Mouse (Mus musculus) splenic B cell, adult 2 months (primary cell): ENCODE data around the gene Olfr444.

ENCODE experiments used
- DNase-seq: peaks from one replicate; pipeline ENCODE4 v3.0.0-alpha.2; 2011; ENCODE audit warnings: low read depth, low spot score
- H3K27me3 ChIP-seq: 2 replicates; pipeline ENCODE4 v1.6.1; 2012; ENCODE audit warnings: mild to moderate bottlenecking, low read length, moderate library complexity, mixed read lengths; ENCODE audit not compliant: control insufficient read depth, poor library complexity, insufficient read depth, severe bottlenecking
- H3K36me3 ChIP-seq: 2 replicates; pipeline ENCODE4 v1.6.1; 2012; ENCODE audit warnings: mild to moderate bottlenecking, low read length, moderate library complexity, mixed read lengths; ENCODE audit not compliant: control insufficient read depth, poor library complexity, insufficient read depth, severe bottlenecking

The Olfr444 gene

DNA sequence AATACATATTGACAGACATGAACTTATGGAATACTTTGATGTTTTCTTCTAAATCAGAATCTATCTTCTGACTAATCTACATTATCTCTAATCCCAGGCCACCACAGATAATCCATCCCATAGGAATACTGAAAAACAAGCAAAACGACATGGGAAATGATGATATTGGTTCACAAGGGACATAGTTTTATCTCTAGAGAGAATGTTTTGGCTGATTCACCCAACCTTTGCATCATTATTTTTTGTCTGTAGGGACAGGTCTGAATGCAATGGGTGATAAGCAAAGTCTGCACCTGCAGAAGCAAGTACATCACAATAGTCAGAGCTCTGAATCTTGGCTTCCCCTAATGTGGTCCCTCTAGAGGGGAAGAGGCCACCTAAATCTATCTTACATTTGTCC, at the start of gene Olfr444:
Gene Olfr444, plus strand, starts transcription at position 301 of the 400 bp plus-strand sequence.
- Histone ChIP-seq H3K36me3 (no peaks in the 10 kb centered on the region), H3K27me3 (no peaks in the 10 kb centered on the region)
- DNase-seq = no peak

DNA sequence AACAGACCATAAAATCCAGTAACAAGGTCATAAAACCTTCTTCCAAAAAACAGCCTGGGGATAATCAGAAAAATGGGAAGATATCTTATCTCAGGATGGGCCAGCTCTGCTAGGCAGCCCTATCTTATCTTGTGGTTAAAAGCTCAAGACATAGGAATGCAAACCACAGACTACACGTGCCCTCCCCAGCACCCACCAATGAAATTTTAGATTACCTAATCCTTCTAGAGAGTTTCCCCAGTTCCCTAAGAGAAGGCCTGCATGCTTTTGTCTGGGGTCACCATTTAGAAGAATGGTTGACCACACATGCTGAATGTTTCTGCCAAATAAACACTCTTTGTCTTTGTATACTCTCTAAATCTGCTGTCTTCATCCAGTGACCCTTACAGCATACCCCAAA, 48.5 kb upstream of the Olfr444 start:
- no peaks in the 10 kb centered on the region for H3K27me3 ChIP-seq
- H3K36me3 ChIP-seq = no peaks in the 10 kb centered on the region
- no peak for DNase-seq

DNA sequence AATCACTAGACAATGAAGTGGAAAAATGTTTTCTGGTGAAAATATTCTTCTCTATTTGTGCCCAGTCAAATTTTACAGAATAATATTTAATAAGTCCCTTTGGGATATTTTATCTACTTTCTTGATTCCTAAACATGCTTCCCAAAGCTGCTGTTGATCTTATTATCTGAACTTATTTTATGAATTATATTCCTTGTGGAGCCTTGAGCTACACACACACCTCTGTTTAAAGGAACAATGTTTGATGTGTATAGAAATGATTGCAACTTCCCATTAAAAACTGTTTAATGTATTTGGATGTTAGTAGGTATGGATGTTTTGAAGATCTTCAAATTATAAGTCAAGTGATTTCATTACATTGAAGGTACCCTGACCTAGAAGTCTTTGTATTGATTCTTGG, 40.3 kb upstream of the Olfr444 start, which contains the start of gene Olfr447:
Gene Olfr447, plus strand, starts transcription at position 301 of the 400 bp plus-strand sequence.
- no peak for DNase-seq
- H3K27me3 ChIP-seq = no peaks in the 10 kb centered on the region
- H3K36me3 ChIP-seq = no peaks in the 10 kb centered on the region

DNA sequence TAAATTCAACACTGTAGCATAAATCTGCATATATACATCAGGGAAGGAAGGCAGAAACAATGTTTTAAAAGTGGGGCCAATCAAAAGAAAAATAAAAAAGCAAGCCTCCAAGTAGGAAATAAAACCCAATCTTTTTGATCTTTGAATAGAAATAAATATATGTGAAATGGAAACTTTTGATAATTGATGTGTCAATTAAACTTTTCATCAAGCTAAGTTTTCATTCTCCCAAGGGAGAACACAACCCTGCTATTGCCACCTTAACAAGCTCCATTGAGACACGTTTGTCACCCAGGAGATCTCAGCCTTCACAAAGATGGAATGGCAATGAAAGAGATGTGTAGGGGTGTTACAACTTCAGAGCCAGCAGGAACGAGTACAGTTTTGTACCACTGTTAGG, 27.8 kb upstream of the Olfr444 start, which contains the start of gene Olfr446:
Gene Olfr446, plus strand, starts transcription at position 301 of the 400 bp plus-strand sequence.
- Histone ChIP-seq H3K27me3 (no peaks in the 10 kb centered on the region), H3K36me3 (no peaks in the 10 kb centered on the region)
- no peak for DNase-seq

DNA sequence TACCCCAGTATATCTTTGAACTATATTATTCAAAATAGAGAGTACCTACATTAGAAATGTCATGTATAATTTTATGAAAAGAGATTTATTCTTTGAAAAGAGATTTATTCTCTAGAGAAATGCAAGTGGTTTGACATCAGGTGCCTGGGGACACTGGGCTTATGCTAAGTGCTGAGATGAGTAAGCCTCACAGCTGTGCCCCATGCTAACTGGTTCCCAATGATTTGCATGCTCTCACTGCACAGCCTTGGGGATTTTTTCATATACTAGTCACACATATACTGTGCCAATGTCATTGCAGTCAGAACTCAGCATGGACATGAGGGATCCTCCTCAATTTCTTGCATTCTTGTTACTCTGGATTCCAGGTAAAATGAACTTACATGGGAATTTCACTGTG, 31.5 kb downstream of the Olfr444 start:
- DNase-seq = no peak
- Histone ChIP-seq H3K27me3 (no peaks in the 10 kb centered on the region), H3K36me3 (no peaks in the 10 kb centered on the region)
